Mouse (Mus musculus): ENCODE measurements at regions not wholly inside any gene's neighbourhood (a gene's known extent, or its start where the extent isn't known, plus 50 kb on each side); places are given as distances from the start of the nearest gene placed in this dataset.

GRCm38 (mm10) chr6:81765831-81766230 lies 157.6 kb upstream of the Gcfc2 start:
- TF ChIP-seq MAFK (IDR thresholded peaks at IDR 0.05; ENCODE audit: borderline replicate concordance, low read depth, low read length) (no peak), NRF1 (IDR thresholded peaks at IDR 0.05; ENCODE audit: insufficient read depth, low read depth, low read length, poor library complexity, severe bottlenecking) (no peak), POLR2A (IDR thresholded peaks at IDR 0.05; ENCODE audit: control insufficient read depth in 1 of 2, insufficient read depth in 1 of 2, low read depth in 1 of 2, low read length in 2 of 2, poor library complexity in 1 of 2) (no peak), CHD2 (IDR thresholded peaks at IDR 0.05; ENCODE audit: low read length) (no peak), CTCF (IDR thresholded peaks at IDR 0.05 in 2 of 3, conservative IDR thresholded peaks at IDR 0.05 in 1 of 3; ENCODE audit: control insufficient read depth in 1 of 3, insufficient read depth in 1 of 3, low read depth in 2 of 3, low read length in 3 of 3, poor library complexity in 1 of 3, severe bottlenecking in 1 of 3) (no peak), KAT2A (conservative IDR thresholded peaks at IDR 0.05; ENCODE audit: low read depth, low read length) (no peak)

Measured in MEL (cell line).